Mouse (Mus musculus) forebrain, embryonic 10.5 days (tissue): ENCODE measurements around the gene Gpr37. TPM values are rescaled to one million over a fixed set of nuclear protein-coding genes. Genes with fewer than 3 reads are reported as not detected.

ENCODE experiments used
- DNase-seq: peaks from one replicate; pipeline ENCODE4 v3.0.0-alpha.2; 2017; ENCODE audit warnings: low spot score; ENCODE audit errors: extremely low spot score
- H3K27ac ChIP-seq: fragments of 300-500 bp; sonication (generic); 2 replicates; pipeline ENCODE4 v1.5.1; 2016; ENCODE audit warnings: mild to moderate bottlenecking
- H3K27me3 ChIP-seq: fragments of 300-500 bp; sonication (generic); 2 replicates; pipeline ENCODE4 v1.6.1; 2016; ENCODE audit warnings: mild to moderate bottlenecking; ENCODE audit not compliant: poor library complexity, severe bottlenecking
- H3K36me3 ChIP-seq: fragments of 300-500 bp; sonication (generic); replicated peaks from 2 replicates; pipeline ENCODE4 v1.6.1; 2016; ENCODE audit warnings: mild to moderate bottlenecking, moderate library complexity
- H3K4me1 ChIP-seq: fragments of 300-500 bp; sonication (generic); 2 replicates; pipeline ENCODE4 v1.6.1; 2016
- H3K4me3 ChIP-seq: fragments of 300-500 bp; sonication (generic); 2 replicates; pipeline ENCODE4 v1.5.1; 2016; ENCODE audit warnings: mild to moderate bottlenecking, moderate library complexity
- H3K9me3 ChIP-seq: fragments of 300-500 bp; sonication (generic); 2 replicates; pipeline ENCODE4 v1.6.1; 2016; ENCODE audit warnings: mild to moderate bottlenecking, moderate library complexity
- WGBS: fragments of 180-500 bp; shearing (Covaris S2); methylation state at CpG from one replicate; pipeline ENCODE4 v1.1.7; 2016; 5-methylcytosine and 5-hydroxymethylcytosine counted together
- polyA plus RNA-seq: library from polyadenylated mRNA; unstranded; fragments of >200 nt; fragmentation: Nextera tagmentation; extraction: Ambion mirVana; gene quantifications from 2 replicates; pipeline ENCODE4 v1.2.1, GENCODE M21; 2016

Gene Gpr37
- polyA plus RNA-seq, 1 experiment from 2014 or later: 0.47 TPM

DNA sequence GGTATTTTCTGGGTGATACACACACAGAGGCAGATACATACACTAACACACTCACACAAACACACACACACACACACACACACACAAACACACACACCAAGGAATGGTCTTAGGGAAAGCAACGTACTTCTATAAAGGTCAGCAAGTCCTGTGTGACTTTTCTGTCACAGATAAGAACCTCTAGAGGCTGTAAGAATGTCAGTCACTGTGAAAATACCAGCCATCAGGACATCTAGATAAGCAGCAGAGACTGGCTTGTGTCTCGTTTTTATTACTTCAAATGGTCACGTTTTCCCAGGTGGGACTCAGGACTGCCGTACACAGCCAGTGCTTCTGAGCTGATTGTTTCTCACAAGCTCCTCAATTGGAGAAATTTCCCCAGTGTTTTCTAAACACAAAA is 20.4 kb downstream of the Gpr37 start:
- 87% methylated on average over 4 of the region's 4 CpGs for WGBS
- Histone ChIP-seq H3K27ac (no peak overlapping the region), H3K4me3 (no peak overlapping the region), H3K9me3 (no peaks in the 10 kb centered on the region), H3K36me3 (no peaks in the 10 kb centered on the region), H3K4me1 (no peaks in the 10 kb centered on the region), H3K27me3 (no peaks in the 10 kb centered on the region)
- no peak for DNase-seq

DNA sequence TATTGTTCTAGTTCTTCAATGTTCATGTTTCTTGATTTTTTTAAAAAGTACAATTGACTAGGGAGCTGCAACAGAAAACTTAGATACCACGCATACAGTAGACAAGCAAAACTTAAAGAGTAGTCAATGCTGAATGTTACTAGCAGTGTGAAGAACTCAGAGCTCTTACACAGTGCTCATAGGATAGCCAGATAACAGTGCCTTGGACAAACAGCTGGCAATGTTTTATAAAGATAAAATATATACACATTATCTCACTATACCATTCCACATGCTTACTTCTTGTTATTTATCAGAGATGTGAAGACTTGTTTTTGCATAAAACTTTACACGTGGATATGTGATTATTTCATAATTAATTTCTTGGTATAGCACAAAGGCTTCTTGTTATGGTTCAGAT is 26.6 kb downstream of the Gpr37 start:
- Histone ChIP-seq H3K9me3 (no peaks in the 10 kb centered on the region), H3K27ac (no peak overlapping the region), H3K4me3 (no peak overlapping the region), H3K4me1 (peaks cover 9% of the 10 kb centered on the region), H3K27me3 (no peaks in the 10 kb centered on the region), H3K36me3 (no peaks in the 10 kb centered on the region)
- WGBS: 93% methylated on average over 2 of the region's 2 CpGs
- DNase-seq: no peak

DNA sequence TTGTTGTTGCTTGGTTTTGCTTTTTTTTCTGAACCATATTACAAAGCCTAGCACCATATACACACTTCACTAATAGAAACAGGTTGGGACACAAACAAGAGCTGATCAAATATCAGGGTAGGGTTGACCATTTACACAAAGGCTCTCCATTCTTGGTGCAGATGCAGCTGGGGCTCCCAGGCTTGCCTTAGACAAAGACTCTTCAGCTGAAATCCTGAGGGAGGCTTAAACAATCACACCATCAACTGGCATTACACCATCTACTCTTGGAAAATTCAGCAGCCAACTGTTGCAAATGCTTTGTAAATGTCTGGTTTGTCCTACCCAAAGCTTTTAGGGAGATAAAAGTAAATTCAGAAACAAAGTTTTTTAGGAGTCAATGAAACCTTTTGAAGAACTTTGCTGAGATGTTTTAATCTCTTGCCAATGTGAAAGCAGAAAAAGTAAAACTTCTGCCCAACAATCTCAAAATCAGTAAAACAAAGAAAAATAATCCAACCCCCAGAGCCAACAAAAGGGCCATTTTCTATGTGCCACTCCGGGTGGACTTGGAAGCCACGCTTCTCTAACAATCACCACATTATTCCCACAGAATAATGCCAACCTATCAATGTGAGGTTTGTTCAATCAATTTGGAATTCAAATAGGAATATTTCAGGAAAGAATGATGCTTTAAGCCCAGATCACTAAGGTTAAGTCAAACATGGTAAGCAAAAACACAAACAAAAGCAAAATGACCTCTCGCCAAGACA is 30.4 kb downstream of the Gpr37 start:
- Histone ChIP-seq H3K4me1 (peaks cover 9% of the 10 kb centered on the region), H3K36me3 (no peaks in the 10 kb centered on the region), H3K27me3 (no peaks in the 10 kb centered on the region), H3K4me3 (no peak overlapping the region), H3K9me3 (no peaks in the 10 kb centered on the region), H3K27ac (no peak overlapping the region)
- 65% methylated on average over 3 of the region's 3 CpGs for WGBS
- DNase-seq: no peak

Other genes starting within 250 kb of the Gpr37 start
- 44.8 and 46.3 TPM in 2 replicates for gene Pot1a, start 118.5 kb upstream of the Gpr37 start, polyA plus RNA-seq